ENCODE assay signal across 11 mouse cellular contexts in genomic region chr10:17385181-17385580, GRCm38 (mm10).
A peak's percentile ranks its signal among the peaks of the same experiment; 100 is the strongest.
DNase-seq lines count a peak whose midpoint lies in the region; ATAC-seq and TF ChIP-seq lines count a peak whose summit lies in the region.
"Had no signal": no experiment of that assay in that cellular context is flagged by ENCODE, and none has a peak within 500 bp of the region (broad histone marks: within the 10 kb centered on the region; RNA-seq: fewer than 3 reads in every experiment).

No protein-coding gene starts in this region.

- TF ChIP-seq CTCF in lung, postnatal 0 days (IDR thresholded peaks at IDR 0.05): no peak

- no peak for ATAC-seq in lung, postnatal 0 days

- H3K27ac ChIP-seq in lung, postnatal 0 days (ENCODE audit: low read length): no peak overlapping the region
- H3K27ac ChIP-seq: hindbrain, embryonic 14.5 days; limb, embryonic 12.5 days; stomach, embryonic 15.5 days had no signal

- WGBS in lung, postnatal 0 days: 41% methylated on average over 1 of the region's 1 CpGs

- DNase-seq in adrenal gland, adult 2 months: peak; percentile 50
- DNase-seq in adrenal gland, postnatal 4 days (ENCODE audit: low spot score in 2 of 2): no peak
- peak; percentile 40 for DNase-seq in lung, postnatal 0 days (ENCODE audit: low spot score)
- no peak for DNase-seq in lung, postnatal 4 days
- peak; percentile 41 for DNase-seq in fibroblast of lung, adult 2 months (ENCODE audit: low read depth)
- DNase-seq in lung, postnatal 10 days: peak; percentile 21
- no peak for DNase-seq in spleen, postnatal 4 days (ENCODE audit: low spot score in 2 of 2)
- DNase-seq in right cerebral cortex, postnatal 36 days (ENCODE audit: low spot score in 2 of 2): no peak

- H3K4me1 ChIP-seq in lung, postnatal 0 days (ENCODE audit: insufficient read depth, low read depth, low read length): no peaks in the 10 kb centered on the region
- H3K4me1 ChIP-seq: limb, embryonic 12.5 days; stomach, embryonic 15.5 days had no signal

- no peaks in the 10 kb centered on the region for H3K27me3 ChIP-seq in lung, postnatal 0 days (replicated peaks; ENCODE audit: insufficient read depth, low read length)
- H3K27me3 ChIP-seq: limb, embryonic 12.5 days; stomach, embryonic 15.5 days had no signal

- H3K4me3 ChIP-seq in lung, postnatal 0 days (ENCODE audit: low read depth, low read length): no peak overlapping the region
- H3K4me3 ChIP-seq: limb, embryonic 12.5 days; stomach, embryonic 15.5 days had no signal

- no peaks in the 10 kb centered on the region for H3K36me3 ChIP-seq in lung, postnatal 0 days (ENCODE audit: insufficient read depth, low read length)
- H3K36me3 ChIP-seq: limb, embryonic 12.5 days; stomach, embryonic 15.5 days had no signal

- H3K9me3 ChIP-seq in lung, postnatal 0 days (ENCODE audit: low read length): no peaks in the 10 kb centered on the region
- H3K9me3 ChIP-seq: limb, embryonic 12.5 days; stomach, embryonic 15.5 days had no signal

- no peak overlapping the region for H3K9ac ChIP-seq in lung, postnatal 0 days (replicated peaks; ENCODE audit: low read depth)
- H3K9ac ChIP-seq: hindbrain, embryonic 14.5 days; limb, embryonic 12.5 days; stomach, embryonic 15.5 days had no signal

- 0 out of 2 replicates have a peak, but pooled peaks have one; percentile 17 for TF ChIP-seq EP300 in lung, postnatal 0 days (IDR thresholded peaks at IDR 0.05)

- no peak overlapping the region for H3K4me2 ChIP-seq in lung, postnatal 0 days (replicated peaks; ENCODE audit: low read depth, low read length)
- H3K4me2 ChIP-seq: hindbrain, embryonic 14.5 days; limb, embryonic 12.5 days; stomach, embryonic 15.5 days had no signal

Comparison
In these comparisons a context has a peak if more than half of its experiments do, and no peak if none do; other contexts are left out.
1. DNase-seq: peak in adrenal gland, adult 2 months (single experiment), lung, postnatal 0 days (single experiment), fibroblast of lung, adult 2 months (single experiment) and lung, postnatal 10 days (single experiment); none in adrenal gland, postnatal 4 days (0 of 2), lung, postnatal 4 days (0 of 2), spleen, postnatal 4 days (0 of 2) and right cerebral cortex, postnatal 36 days (0 of 2).